Mouse (Mus musculus) frontal cortex, adult 2 months (tissue): ENCODE data around the gene Mtg1. TPM values are rescaled to one million over a fixed set of nuclear protein-coding genes. Genes with fewer than 3 reads are reported as not detected.

Experiments used
- DNase-seq, 2 experiments: peaks; one replicate each; pipeline ENCODE4 v3.0.0; 2022; ENCODE audit warnings: low spot score in 1 of 2; ENCODE audit errors: extremely low spot score in 1 of 2
- polyA plus RNA-seq: library from polyadenylated mRNA; depleted of rRNA; stranded (reverse); fragments of >200 nt; gene quantifications from 2 replicates; pipeline ENCODE4 v1.2.3, GENCODE M21; 2012; rRNA removed

Gene Mtg1
- polyA plus RNA-seq, 1 experiment: 43.0 TPM

DNA sequence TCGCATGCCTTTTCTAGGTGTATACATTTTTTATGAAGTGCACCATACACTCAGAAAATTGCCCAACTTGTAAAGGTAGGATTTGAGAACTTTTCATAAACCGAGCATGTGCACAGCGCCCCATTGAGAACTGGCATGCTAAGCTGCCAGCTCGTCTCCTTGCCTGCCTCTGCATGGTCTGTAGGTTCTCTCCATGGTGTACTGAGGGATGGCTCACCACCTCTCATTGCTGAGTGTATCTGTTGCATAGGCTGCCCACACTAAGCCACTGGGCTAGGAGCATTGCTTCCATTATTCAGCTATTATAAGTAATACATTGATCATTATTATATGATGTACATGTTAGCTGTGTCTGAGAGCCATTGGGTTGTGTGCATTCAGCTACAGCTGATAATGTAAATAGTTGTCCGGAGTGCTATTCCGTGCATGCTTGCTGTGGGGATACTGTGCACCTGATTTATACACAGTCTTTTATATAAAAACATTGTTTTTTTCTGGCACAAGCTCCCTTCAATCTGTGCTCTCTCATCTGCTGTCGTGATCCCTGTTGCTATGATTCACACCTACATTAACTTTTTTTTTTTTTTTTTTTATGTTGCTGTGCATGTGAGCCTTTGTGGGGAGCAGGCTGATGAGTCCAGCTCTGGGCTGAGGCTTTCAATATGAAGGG, 50.5 kb downstream of the Mtg1 start:
- DNase-seq: peak in 1 of 2 experiments; percentile 22

DNA sequence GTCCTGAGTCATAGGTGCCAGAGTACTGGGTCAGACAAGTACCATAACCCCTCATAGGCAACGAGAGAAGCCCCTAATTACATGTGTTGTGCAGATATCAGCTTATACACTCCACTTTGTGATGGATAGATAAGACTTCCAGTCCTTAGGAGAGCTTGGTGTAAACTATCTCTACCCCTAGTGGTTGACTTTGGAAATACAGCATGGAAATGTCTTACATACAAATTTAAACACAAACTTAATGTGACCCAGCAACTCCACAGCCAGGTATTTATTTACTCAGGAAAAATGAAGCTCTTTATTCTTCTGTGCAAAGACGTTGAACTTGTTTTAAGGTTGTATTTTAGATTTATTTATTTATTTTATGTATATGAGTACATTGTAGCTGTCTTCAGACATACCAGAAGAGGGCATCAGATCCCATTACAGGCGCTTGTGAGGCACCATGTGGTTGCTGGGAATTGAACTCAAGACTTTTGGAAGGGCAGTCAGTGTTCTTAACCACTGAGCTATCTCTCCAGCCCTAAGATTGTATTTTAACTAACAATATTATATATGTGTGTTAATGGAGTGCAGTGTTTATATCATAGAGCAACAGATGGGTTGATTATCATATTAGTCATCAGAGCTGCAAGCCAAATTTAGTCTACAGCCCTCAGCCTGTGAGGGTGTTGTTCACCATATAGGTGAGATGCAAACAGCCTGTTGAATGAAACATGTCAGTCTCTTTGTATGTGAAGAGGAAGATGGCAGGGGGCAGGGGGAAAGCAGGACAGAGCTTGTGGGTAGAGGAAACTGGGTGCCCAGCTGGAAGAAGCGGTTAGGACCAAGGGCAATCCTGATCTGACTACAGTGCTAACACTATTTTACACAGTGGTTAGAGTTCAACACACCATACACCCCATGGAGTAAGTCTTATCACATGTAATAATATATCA, 51.3 kb downstream of the Mtg1 start:
- DNase-seq: peak in 1 of 2 experiments; percentile 34

DNA sequence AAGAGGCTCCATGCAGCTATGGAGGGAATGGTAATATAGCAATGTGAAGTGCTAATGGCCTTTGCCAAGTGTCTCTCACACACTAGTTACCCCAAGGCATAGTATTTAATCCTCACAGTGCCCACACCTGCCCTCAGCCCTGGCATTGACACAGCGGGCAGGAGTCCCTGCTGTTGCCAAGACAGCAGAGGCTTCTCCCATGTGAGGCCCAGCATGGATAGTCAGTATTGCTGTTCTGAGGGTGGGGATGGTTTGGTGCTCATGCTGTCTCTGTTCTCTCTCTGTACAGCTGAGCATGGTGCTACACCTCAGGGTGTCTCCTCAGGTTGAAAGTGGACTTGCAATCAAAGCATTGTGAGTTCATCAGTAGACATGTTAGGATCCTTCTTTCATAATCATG, 53.1 kb downstream of the Mtg1 start:
- no peak for DNase-seq

- no peak for DNase-seq
These were observed 55.1 kb downstream of the Mtg1 start for GRCm38 (mm10) chr7:140192445-140192844.

GRCm38 (mm10) chr7:140192851-140193250, 55.5 kb downstream of the Mtg1 start:
- DNase-seq: no peak

GRCm38 (mm10) chr7:140194031-140194430, 56.7 kb downstream of the Mtg1 start:
- DNase-seq: peak in 1 of 2 experiments; percentile 44

GRCm38 (mm10) chr7:140196002-140196401, 58.6 kb downstream of the Mtg1 start:
- no peak for DNase-seq

Other genes with a start within 250 kb of the Mtg1 start
- gene Kndc1, start 242.9 kb upstream of the Mtg1 start, polyA plus RNA-seq: 29.7 and 30.9 TPM in 2 replicates
- 0.18 TPM in 1 of 2 replicates, not detected in the other for gene Utf1, start 193.8 kb upstream of the Mtg1 start, polyA plus RNA-seq
- 1.0 and 1.2 TPM in 2 replicates for gene 6430531B16Rik, start 158.8 kb upstream of the Mtg1 start, polyA plus RNA-seq
- 6.4 and 7.7 TPM in 2 replicates for gene Adam8, start 145.0 kb upstream of the Mtg1 start, polyA plus RNA-seq
- 67.6 and 71.5 TPM in 2 replicates for gene Zfp511, start 101.2 kb upstream of the Mtg1 start, polyA plus RNA-seq
- gene Tubgcp2, start 100.9 kb upstream of the Mtg1 start, polyA plus RNA-seq: 46.1 and 51.7 TPM in 2 replicates
- 0.17 and 0.28 TPM in 2 replicates for gene Msx3, start 88.5 kb upstream of the Mtg1 start, polyA plus RNA-seq
- 468 and 504 TPM in 2 replicates for gene Caly, start 55.0 kb upstream of the Mtg1 start, polyA plus RNA-seq
- 4.0 and 10.0 TPM in 2 replicates for gene Prap1, start 44.2 kb upstream of the Mtg1 start, polyA plus RNA-seq
- gene Fuom, start 35.1 kb upstream of the Mtg1 start, polyA plus RNA-seq: 87.3 and 98.1 TPM in 2 replicates
- gene Paox, start 21.8 kb upstream of the Mtg1 start, polyA plus RNA-seq: 3.7 and 5.0 TPM in 2 replicates
- gene Echs1, start 21.1 kb upstream of the Mtg1 start, polyA plus RNA-seq: 62.3 and 72.0 TPM in 2 replicates
- gene Sprn, start 17.3 kb downstream of the Mtg1 start, polyA plus RNA-seq: 103 and 125 TPM in 2 replicates
- not detected in 2 replicates for gene Olfr522, start 27.2 kb downstream of the Mtg1 start, polyA plus RNA-seq
- 0.04 and 0.08 TPM in 2 replicates for gene Olfr523, start 35.7 kb downstream of the Mtg1 start, polyA plus RNA-seq
- not detected in 2 replicates for gene Olfr524, start 68.4 kb downstream of the Mtg1 start, polyA plus RNA-seq
- 0.17 and 0.24 TPM in 2 replicates for gene Cd163l1, start 80.7 kb downstream of the Mtg1 start, polyA plus RNA-seq
- gene 5830411N06Rik, start 109.7 kb downstream of the Mtg1 start, polyA plus RNA-seq: 0.04 and 0.06 TPM in 2 replicates
- not detected in 2 replicates for gene Olfr525, start 183.3 kb downstream of the Mtg1 start, polyA plus RNA-seq
- 0.04 TPM in 1 of 2 replicates, not detected in the other for gene Olfr527, start 196.5 kb downstream of the Mtg1 start, polyA plus RNA-seq
- gene Olfr60, start 224.1 kb downstream of the Mtg1 start, polyA plus RNA-seq: 0.04 and 0.27 TPM in 2 replicates
- not detected in 2 replicates for gene Olfr530, start 238.8 kb downstream of the Mtg1 start, polyA plus RNA-seq